Mouse (Mus musculus) liver, adult 2 months (tissue): ENCODE results near the gene Neurog1.

Experiments used
- CTCF ChIP-seq: fragments of 200-500 bp; IDR thresholded peaks from 2 replicates; pipeline ENCODE4 v1.5.1; 2011; ENCODE audit warnings: low read depth, low read length, control low read depth
- POLR2A ChIP-seq: fragments of 200-500 bp; IDR thresholded peaks from 2 replicates; pipeline ENCODE4 v1.6.1; 2011; ENCODE audit warnings: low read length, control low read depth; ENCODE audit not compliant: insufficient read depth; ENCODE audit errors: extremely low read depth

DNA sequence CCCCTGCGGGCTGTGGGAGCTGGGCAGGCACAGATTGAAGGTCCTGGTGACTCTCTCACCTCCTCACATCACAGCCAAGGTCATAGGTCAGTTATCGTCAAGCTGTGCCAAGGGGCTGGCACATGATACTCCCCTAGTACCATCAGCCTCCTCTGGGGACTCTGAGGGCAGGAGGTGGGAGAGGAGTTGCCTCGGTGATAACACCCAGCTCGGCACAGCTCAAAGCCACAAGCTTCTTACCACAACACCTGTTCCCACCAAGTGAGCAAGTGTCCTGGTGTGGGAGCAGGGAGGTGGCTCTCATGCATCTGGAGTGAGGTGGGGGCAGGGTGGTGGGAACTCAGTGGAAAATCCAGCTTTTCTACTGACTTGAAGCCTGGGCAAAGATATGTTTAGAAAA, 10.3 kb upstream of the Neurog1 start:
- TF ChIP-seq POLR2A = no peak
- TF ChIP-seq CTCF = no peak
